Mouse (Mus musculus): ENCODE measurements around the gene Hdac5. TPM values are rescaled to one million over a fixed set of nuclear protein-coding genes. Genes with fewer than 3 reads are reported as not detected.

Hdac5 gene
- polyA plus RNA-seq, 1 experiment from 2014 or later, result 101 TPM

DNA sequence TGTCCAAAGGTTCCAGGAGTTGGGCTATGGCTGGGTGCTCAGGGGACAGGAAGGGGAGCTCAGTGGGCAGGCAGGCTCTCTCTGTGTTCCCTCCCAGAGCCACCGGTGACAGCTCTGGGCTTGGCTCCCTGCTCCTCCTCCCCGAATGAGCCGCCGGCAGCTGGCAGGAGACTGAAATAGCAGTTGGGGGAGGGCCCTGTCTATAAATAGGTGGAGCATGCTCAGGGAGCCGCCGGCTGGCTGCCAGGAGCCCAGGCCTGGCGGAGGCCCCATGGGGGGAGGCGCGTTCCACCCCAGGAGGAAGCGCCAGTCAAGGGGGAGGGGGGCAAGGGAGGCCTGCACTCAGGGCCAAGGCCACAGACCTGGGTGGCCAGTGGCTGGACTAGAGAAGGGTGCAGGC lies 11.2 kb downstream of the Hdac5 start:
- peak overlapping the region; percentile 86 for H3K27ac ChIP-seq
- peaks cover 86% of the 10 kb centered on the region for H3K4me1 ChIP-seq (replicated peaks)
- peaks cover 60% of the 10 kb centered on the region for H3K36me3 ChIP-seq
- H3K27me3 ChIP-seq (ENCODE audit: insufficient read depth, poor library complexity, severe bottlenecking), result peaks cover 7% of the 10 kb centered on the region; the same call in 1 of the 2 replicates
- H3K9me3 ChIP-seq, result no peaks in the 10 kb centered on the region
- 1% methylated on average over 10 of the region's 10 CpGs for WGBS
- DNase-seq (ENCODE audit: low spot score), result peak; percentile 77
- peak overlapping the region; percentile 36 for H3K4me3 ChIP-seq

DNA sequence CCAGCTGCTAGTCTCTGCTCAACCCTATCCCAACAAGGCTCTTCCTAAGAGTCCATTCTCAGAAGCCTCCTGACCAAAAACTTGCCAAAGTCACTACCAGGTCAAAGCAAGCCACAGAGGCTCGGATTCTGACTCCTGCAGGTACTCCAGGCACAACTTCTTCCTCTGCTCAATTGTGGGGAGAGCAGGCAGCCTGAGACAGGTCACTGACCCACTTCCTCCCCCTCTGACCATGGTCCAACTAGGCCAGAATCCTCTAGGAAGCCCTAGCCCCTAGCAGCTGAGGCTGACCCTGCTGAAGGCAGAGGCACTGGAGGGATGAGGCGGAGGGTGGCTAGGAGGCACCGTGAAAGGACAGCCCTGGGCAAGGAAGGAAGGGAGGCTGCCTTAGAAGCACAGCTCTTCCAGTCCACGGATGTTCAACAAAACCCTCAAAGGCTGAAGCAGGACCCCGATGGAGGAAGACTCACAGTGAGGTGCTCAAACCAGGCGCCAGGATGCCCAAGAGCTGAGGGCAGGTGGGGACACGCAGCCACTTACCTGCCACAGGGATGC lies 12.0 kb downstream of the Hdac5 start:
- peaks cover 81% of the 10 kb centered on the region for H3K4me1 ChIP-seq (replicated peaks)
- peak overlapping the region; percentile 36 for H3K4me3 ChIP-seq
- peaks cover 53% of the 10 kb centered on the region for H3K36me3 ChIP-seq
- DNase-seq (ENCODE audit: low spot score), result no peak
- H3K27ac ChIP-seq, result peak overlapping the region; percentile 86
- no peaks in the 10 kb centered on the region for H3K27me3 ChIP-seq (ENCODE audit: insufficient read depth, poor library complexity, severe bottlenecking)
- 79% methylated on average over 7 of the region's 7 CpGs for WGBS
- no peaks in the 10 kb centered on the region for H3K9me3 ChIP-seq

DNA sequence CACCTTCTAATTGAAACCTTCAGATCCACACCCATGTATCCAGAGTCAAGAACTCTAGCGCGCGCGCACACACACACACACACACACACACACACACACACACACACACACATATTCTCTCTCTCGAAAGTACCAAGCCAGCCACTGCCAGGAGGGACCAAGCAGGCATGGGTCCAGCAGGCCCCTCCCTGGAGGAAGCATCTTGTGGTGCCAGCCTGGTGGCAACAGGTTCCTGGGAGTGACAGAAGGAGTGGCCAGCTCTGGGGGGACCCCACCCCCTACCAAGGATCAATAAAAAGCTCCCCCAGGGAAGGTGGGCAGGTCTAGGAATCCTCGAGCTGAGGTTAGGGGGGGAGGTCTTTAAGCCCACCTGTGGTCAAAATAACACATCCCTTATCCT lies 12.6 kb downstream of the Hdac5 start:
- peak overlapping the region; percentile 62; the same call in 1 of the 2 replicates for H3K27ac ChIP-seq
- no peak for DNase-seq (ENCODE audit: low spot score)
- H3K9me3 ChIP-seq, result no peaks in the 10 kb centered on the region
- H3K27me3 ChIP-seq (ENCODE audit: insufficient read depth, poor library complexity, severe bottlenecking), result no peaks in the 10 kb centered on the region
- WGBS, result 81% methylated on average over 6 of the region's 6 CpGs
- H3K4me1 ChIP-seq (replicated peaks), result peaks cover 77% of the 10 kb centered on the region
- 0 out of 2 replicates have a peak overlapping the region, but pooled peaks have one; percentile 36 for H3K4me3 ChIP-seq
- peaks cover 48% of the 10 kb centered on the region for H3K36me3 ChIP-seq

DNA sequence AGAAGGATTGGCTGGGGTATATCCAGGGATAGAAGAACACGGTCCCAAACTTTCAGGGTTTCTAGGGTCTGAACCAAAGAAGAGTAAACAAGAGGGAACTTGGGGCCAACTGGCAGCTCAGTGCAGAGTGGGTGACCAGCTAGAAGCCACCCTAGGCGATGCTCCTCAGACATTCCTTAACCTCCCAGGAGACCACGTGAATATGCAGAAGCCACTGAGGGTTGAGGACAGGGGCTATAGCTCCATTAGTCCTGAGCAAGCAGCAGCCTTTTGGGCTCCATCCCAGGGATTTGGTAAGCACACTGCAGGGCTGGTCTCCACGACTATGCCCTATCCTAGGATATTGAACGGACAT lies 13.1 kb downstream of the Hdac5 start:
- peaks cover 78% of the 10 kb centered on the region for H3K4me1 ChIP-seq (replicated peaks)
- 51% methylated on average over 5 of the region's 5 CpGs for WGBS
- no peak for DNase-seq (ENCODE audit: low spot score)

DNA sequence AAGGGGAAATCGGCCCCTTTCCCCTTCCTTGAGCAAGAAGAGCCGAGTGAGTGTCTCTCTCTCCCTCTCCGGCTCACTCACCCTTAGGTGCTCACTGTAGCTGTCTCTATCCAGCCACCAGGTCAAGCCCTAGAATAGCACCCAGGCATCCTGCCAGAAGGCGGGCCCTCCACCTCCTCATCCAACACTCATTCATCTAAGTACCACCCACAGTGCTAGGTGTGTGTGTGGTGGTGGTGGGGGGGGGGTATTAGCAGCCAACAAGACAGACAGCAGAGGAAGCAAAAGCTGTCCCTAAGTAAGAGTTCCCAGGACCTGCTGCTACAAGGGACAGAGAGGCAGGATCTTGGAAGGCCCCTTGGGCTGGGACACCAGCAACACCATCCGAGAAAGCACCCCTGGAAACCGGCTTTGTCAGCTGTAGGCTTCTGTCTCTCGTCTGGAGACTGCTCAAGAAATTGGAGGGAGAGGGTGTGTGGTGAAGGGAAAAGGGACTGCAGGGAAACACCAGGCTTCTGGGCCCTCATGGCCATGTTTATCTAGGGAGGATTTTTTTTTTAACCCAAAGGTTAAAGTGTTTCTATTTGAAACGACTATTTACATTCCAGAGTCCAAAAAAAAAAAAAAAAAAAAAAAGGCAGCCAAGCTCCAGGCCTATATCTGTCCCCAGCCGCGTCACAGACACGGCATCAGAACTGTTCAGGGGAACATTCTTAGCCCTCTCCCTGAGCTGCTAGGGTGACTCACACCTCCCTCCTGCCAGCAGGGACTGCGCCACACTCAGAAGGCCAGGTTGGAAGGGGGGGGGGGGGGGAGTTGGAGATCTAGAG lies 13.7 kb downstream of the Hdac5 start:
- DNase-seq (ENCODE audit: low spot score), result no peak
- Histone ChIP-seq H3K27me3 (ENCODE audit: insufficient read depth, poor library complexity, severe bottlenecking) (no peaks in the 10 kb centered on the region), H3K36me3 (peaks cover 45% of the 10 kb centered on the region), H3K9me3 (no peaks in the 10 kb centered on the region), H3K27ac (peak overlapping the region; percentile 62; the same call in 1 of the 2 replicates), H3K4me3 (no peak overlapping the region), H3K4me1 (replicated peaks) (peaks cover 82% of the 10 kb centered on the region)
- 56% methylated on average over 12 of the region's 12 CpGs for WGBS

More for the DNA sequence above, 13.1 kb downstream of the Hdac5 start:
- H3K27ac ChIP-seq, result 0 out of 2 replicates have a peak overlapping the region, but pooled peaks have one; percentile 12
- H3K4me3 ChIP-seq, result 0 out of 2 replicates have a peak overlapping the region, but pooled peaks have one; percentile 36
- H3K36me3 ChIP-seq, result peaks cover 46% of the 10 kb centered on the region
- no peaks in the 10 kb centered on the region for H3K27me3 ChIP-seq (ENCODE audit: insufficient read depth, poor library complexity, severe bottlenecking)
- no peaks in the 10 kb centered on the region for H3K9me3 ChIP-seq

DNA sequence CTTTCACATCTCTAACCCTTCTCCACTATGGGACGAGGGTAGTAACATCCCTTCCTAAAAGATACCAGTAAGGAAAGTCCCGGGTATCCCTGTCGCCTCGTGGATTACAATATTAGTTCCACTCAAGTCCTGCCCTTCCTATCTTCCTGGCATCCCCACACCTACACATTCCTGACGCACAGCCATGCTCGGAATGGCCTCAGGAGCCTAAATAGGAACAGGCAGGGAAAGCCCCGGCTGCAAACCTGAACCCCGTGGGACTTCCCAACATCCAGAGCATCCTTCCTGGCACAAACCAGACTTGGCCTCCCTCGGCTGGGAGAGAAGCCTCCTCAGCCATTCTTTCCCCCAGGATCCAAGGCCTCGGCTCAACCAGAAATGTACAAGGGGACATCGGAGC lies 14.5 kb downstream of the Hdac5 start:
- peak overlapping the region; percentile 62; the same call in 1 of the 2 replicates for H3K27ac ChIP-seq
- whole genome bisulfite sequencing, result 78% methylated on average over 11 of the region's 11 CpGs
- H3K36me3 ChIP-seq, result peaks cover 40% of the 10 kb centered on the region
- DNase-seq (ENCODE audit: low spot score), result no peak
- H3K9me3 ChIP-seq, result no peaks in the 10 kb centered on the region
- no peaks in the 10 kb centered on the region for H3K27me3 ChIP-seq (ENCODE audit: insufficient read depth, poor library complexity, severe bottlenecking)
- H3K4me1 ChIP-seq (replicated peaks), result peaks cover 82% of the 10 kb centered on the region
- no peak overlapping the region for H3K4me3 ChIP-seq

DNA sequence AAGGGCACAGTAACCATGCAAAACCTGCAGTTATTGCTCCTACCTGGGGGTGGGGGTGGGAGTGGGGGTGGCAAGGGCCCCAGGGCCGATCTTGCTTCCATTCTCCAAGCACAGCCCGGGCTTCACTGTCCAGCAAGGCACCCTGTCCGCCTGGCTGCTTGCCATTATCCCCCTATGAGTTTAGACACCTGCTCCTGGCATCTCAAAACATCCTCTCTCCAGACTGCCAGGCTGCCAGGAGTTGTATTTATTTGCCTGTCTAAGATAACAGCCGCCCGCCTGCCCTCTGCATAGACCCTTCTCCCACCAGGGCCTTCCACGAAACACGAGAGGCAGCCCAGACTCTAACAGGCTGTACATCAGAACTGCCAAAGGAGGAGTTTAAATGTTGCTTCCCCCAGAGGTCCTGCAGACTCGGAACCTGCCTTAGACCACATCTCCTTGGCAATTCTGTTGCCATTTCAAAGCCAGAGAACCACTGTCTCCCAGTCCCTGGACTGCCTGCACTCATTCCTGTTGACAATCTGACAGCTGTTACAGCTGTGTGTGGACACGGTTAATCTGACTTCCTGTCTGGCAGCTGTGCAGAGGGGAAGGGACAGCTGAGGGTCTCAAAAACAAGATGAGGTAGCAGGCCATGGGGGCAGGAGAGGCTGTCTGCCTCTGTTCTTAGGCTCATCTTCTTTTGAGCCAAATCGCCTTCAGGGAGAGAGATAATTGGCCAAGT lies 15.4 kb downstream of the Hdac5 start:
- Histone ChIP-seq H3K4me1 (replicated peaks) (peaks cover 81% of the 10 kb centered on the region), H3K4me3 (no peak overlapping the region), H3K27ac (peak overlapping the region; percentile 9; the same call in 1 of the 2 replicates), H3K36me3 (peaks cover 31% of the 10 kb centered on the region), H3K27me3 (ENCODE audit: insufficient read depth, poor library complexity, severe bottlenecking) (no peaks in the 10 kb centered on the region), H3K9me3 (no peaks in the 10 kb centered on the region)
- 71% methylated on average over 10 of the region's 10 CpGs for WGBS
- DNase-seq (ENCODE audit: low spot score), result no peak

DNA sequence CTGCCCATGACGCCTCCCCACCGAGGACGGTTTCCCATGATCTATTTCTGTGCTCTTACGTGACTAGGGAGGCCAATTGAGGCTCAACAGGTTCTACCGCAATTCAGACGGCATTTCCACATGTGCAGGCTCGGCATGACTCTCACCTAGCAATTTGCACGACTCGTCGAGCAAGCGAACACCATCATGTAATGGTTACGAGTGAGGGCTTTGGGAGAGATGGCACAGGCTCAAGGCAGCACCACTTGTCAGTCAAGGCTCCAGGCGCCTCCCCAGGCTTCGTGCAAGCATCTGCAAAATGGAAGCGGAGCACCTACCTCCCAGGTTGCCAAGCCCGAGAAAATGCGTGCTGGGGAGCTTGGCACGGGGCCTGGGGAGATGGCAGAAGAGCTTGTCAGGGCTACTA lies 18.0 kb downstream of the Hdac5 start:
- no peak for DNase-seq (ENCODE audit: low spot score)
- Histone ChIP-seq H3K27ac (0 out of 2 replicates have a peak overlapping the region, but pooled peaks have one; percentile 9), H3K9me3 (no peaks in the 10 kb centered on the region), H3K36me3 (peaks cover 13% of the 10 kb centered on the region), H3K4me3 (no peak overlapping the region), H3K27me3 (ENCODE audit: insufficient read depth, poor library complexity, severe bottlenecking) (no peaks in the 10 kb centered on the region), H3K4me1 (replicated peaks) (peaks cover 81% of the 10 kb centered on the region)
- WGBS, result 78% methylated on average over 18 of the region's 18 CpGs

DNA sequence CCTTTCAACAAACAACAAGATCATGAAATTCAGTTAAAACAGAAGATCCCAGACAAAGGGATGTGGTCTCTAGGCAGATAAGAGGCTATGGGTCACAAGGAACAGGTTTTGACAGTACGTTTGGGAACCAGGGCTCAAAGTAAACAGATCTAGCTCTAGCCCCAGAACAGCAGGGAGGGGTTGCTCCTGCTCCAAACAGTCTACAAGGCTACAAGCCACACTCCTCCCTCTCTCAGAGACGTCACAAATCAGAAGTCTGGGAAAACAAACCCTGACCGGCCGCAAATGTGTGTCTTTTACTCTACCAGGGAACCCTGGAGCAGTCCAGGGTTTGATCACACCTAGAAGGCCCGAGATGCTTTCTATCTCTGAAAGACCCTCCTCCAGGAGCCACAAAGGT lies 19.0 kb downstream of the Hdac5 start:
- Histone ChIP-seq H3K4me1 (replicated peaks) (peaks cover 82% of the 10 kb centered on the region), H3K27ac (peak overlapping the region; percentile 42; the same call in 1 of the 2 replicates), H3K27me3 (ENCODE audit: insufficient read depth, poor library complexity, severe bottlenecking) (no peaks in the 10 kb centered on the region), H3K9me3 (no peaks in the 10 kb centered on the region), H3K4me3 (no peak overlapping the region), H3K36me3 (peaks cover 22% of the 10 kb centered on the region)
- WGBS, result 66% methylated on average over 5 of the region's 5 CpGs
- DNase-seq (ENCODE audit: low spot score), result no peak

DNA sequence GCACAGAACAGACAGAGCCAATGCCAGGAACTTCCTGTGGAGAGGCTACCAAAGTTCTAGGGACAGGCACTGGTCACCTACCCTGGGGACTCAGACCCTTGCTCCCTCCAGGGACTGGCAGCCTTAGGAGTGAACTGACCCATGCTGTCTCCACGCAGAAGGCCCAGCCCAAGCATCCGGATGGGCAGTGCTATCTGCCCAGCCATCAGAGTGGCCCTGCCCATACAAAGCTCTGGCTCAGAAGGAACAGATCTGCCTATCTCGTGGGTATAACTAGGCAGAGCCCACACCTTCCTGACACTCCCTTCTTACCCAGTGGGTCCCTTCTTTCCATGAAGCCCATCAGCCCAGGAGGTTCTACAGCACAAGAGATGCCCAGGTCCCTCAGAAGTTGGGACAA lies 19.8 kb downstream of the Hdac5 start:
- no peak for DNase-seq (ENCODE audit: low spot score)
- WGBS, result 74% methylated on average over 3 of the region's 3 CpGs
- Histone ChIP-seq H3K4me3 (no peak overlapping the region), H3K36me3 (peaks cover 30% of the 10 kb centered on the region), H3K9me3 (no peaks in the 10 kb centered on the region), H3K27me3 (ENCODE audit: insufficient read depth, poor library complexity, severe bottlenecking) (no peaks in the 10 kb centered on the region), H3K27ac (peak overlapping the region; percentile 35; the same call in 1 of the 2 replicates), H3K4me1 (replicated peaks) (peaks cover 74% of the 10 kb centered on the region)

DNA sequence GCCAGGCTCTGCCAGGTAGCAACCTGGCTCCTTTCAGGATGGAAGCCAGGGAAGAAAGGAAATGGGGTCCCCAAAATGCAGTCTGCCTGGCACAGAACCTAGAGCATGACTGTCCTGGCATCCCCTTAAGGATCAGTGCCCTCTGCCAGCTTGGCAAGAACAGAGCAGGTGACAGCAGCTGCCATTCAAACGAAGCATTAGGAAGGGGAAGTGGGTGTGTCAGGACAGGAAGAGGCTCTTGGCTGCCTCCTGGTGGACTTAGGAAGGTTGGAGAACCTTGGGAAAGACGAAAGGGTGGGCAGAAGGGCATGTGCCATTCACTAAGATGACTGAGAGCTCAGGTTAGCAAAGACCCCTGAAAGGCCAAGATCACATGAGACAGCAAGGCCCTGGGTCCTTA lies 20.2 kb downstream of the Hdac5 start:
- H3K27me3 ChIP-seq (ENCODE audit: insufficient read depth, poor library complexity, severe bottlenecking), result no peaks in the 10 kb centered on the region
- no peak overlapping the region; the same call in 1 of the 2 replicates for H3K4me3 ChIP-seq
- no peak for DNase-seq (ENCODE audit: low spot score)
- H3K9me3 ChIP-seq, result no peaks in the 10 kb centered on the region
- H3K27ac ChIP-seq, result peak overlapping the region; percentile 81
- H3K36me3 ChIP-seq, result peaks cover 35% of the 10 kb centered on the region
- WGBS, result 20% methylated on average over 2 of the region's 2 CpGs
- H3K4me1 ChIP-seq (replicated peaks), result peaks cover 69% of the 10 kb centered on the region

DNA sequence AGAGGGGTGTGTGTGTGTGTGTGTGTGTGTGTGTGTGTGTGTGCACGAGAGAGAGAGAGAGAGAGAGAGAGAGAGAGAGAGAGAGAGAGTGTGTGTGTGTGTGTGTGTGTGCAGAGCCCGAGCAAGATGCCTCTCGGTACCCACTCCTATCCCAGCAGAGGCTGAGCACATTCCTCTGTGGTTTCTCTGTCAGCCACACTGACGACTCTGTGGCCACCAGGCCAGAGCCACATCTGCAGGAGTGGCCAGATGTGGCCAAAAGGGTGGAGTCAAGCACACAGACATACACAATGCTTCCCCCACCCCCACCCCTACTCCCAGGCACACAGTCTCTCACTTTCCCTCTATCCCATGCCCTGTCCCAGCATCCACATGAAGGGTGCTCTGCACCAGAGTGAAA lies 21.1 kb downstream of the Hdac5 start:
- Histone ChIP-seq H3K27ac (peak overlapping the region; percentile 81), H3K4me1 (replicated peaks) (peaks cover 60% of the 10 kb centered on the region), H3K27me3 (ENCODE audit: insufficient read depth, poor library complexity, severe bottlenecking) (no peaks in the 10 kb centered on the region), H3K36me3 (peaks cover 44% of the 10 kb centered on the region), H3K4me3 (0 out of 2 replicates have a peak overlapping the region, but pooled peaks have one; percentile 22), H3K9me3 (no peaks in the 10 kb centered on the region)
- WGBS, result 38% methylated on average over 4 of the region's 4 CpGs
- DNase-seq (ENCODE audit: low spot score), result no peak
